ENCODE assay signal across 20 mouse cellular contexts in genomic region chr15:65535606-65536005, GRCm38 (mm10).
DNase-seq lines count a peak whose midpoint lies in the region; TF ChIP-seq lines count a peak whose summit lies in the region.
"Had no signal": no experiment of that assay in that cellular context is flagged by ENCODE, and none has a peak within 500 bp of the region (broad histone marks: within the 10 kb centered on the region; RNA-seq: fewer than 3 reads in every experiment).

No protein-coding gene starts in this region.

- peak; percentile 2 for DNase-seq in cerebellum, adult 9-11 months
- DNase-seq in cerebellum, adult 11-12 months, result no peak
- peak; percentile 2 to 5 for DNase-seq in cerebellum, postnatal 25 days
- no peak for DNase-seq in cerebellum, postnatal 4 days (ENCODE audit: low spot score in 2 of 2)
- DNase-seq in Muller cell, postnatal 12 days (ENCODE audit: inconsistent ontology term), result peak; percentile 77
- no peak for DNase-seq in urinary bladder, postnatal 10 days (ENCODE audit: low spot score)
- no peak for DNase-seq in ovary, postnatal 36 days (ENCODE audit: low spot score)
- DNase-seq: adrenal gland, adult 8-10 months; adrenal gland, postnatal 14 days; adrenal gland, postnatal 36 days; B cell, adult 2 months; cerebellum, adult 11 months; cerebellum, adult 8-10 months; embryo, embryonic 11 days had no signal

- 0 out of 2 replicates have a peak overlapping the region, but pooled peaks have one; percentile 44 for H3K27ac ChIP-seq in olfactory bulb, adult 2 months (ENCODE audit: insufficient read depth, low read depth, low read length)
- H3K27ac ChIP-seq: embryonic facial prominence, embryonic 13.5 days; embryonic facial prominence, embryonic 15.5 days; forebrain, embryonic 10.5 days; forebrain, embryonic 12.5 days had no signal

- no peak overlapping the region for H3K4me3 ChIP-seq in olfactory bulb, adult 2 months (ENCODE audit: insufficient read depth, low read depth, low read length)
- H3K4me3 ChIP-seq: embryonic facial prominence, embryonic 13.5 days; embryonic facial prominence, embryonic 15.5 days; erythroblast, embryonic 14.5 days; forebrain, embryonic 10.5 days; forebrain, embryonic 12.5 days had no signal

- TF ChIP-seq POLR2A in olfactory bulb, adult 2 months (IDR thresholded peaks at IDR 0.05; ENCODE audit: insufficient read depth, low read depth, low read length), result no peak

- WGBS in olfactory bulb, adult 2 months, result 22% methylated on average over 3 of the region's 3 CpGs

- TF ChIP-seq CTCF in olfactory bulb, adult 2 months (IDR thresholded peaks at IDR 0.05; ENCODE audit: insufficient read depth, low read depth, low read length), result no peak

- H3K4me1 ChIP-seq in olfactory bulb, adult 2 months (ENCODE audit: control insufficient read depth, insufficient read depth, low read length), result no peaks in the 10 kb centered on the region
- H3K4me1 ChIP-seq: embryonic facial prominence, embryonic 13.5 days; embryonic facial prominence, embryonic 15.5 days; forebrain, embryonic 10.5 days; forebrain, embryonic 12.5 days had no signal

Comparison
In these comparisons a context has a peak if more than half of its experiments do, and no peak if none do; other contexts are left out.
1. DNase-seq: peak in cerebellum, adult 9-11 months (single experiment), cerebellum, postnatal 25 days (2 of 2) and Muller cell, postnatal 12 days (single experiment); none in cerebellum, adult 11-12 months (single experiment), cerebellum, postnatal 4 days (0 of 2), urinary bladder, postnatal 10 days (single experiment) and ovary, postnatal 36 days (single experiment).